Mouse (Mus musculus): Measurements from ENCODE around the gene Mrpl16. TPM values are rescaled to one million over a fixed set of nuclear protein-coding genes. Genes with fewer than 3 reads are reported as not detected.

Gene Mrpl16
- polyA plus RNA-seq, 1 experiment from 2014 or later: 44.1 TPM

- no peak overlapping the region for H3K4me3 ChIP-seq
- WGBS: 32% methylated on average over 6 of the region's 6 CpGs
- ATAC-seq (ENCODE audit: low FRiP score, low read depth): peak; percentile 27; the same call in 1 of the 2 replicates
- H3K4me2 ChIP-seq (replicated peaks): peak overlapping the region; percentile 98
- H3K4me1 ChIP-seq: peaks cover 11% of the 10 kb centered on the region
- H3K27me3 ChIP-seq (replicated peaks): peaks cover 43% of the 10 kb centered on the region
- H3K9ac ChIP-seq: no peak overlapping the region
- H3K9me3 ChIP-seq: no peaks in the 10 kb centered on the region
- no peak overlapping the region for H3K27ac ChIP-seq
- H3K36me3 ChIP-seq: no peaks in the 10 kb centered on the region
Observed at GRCm38 (mm10) chr19:11820211-11820610, 50.0 kb downstream of the Mrpl16 start.

- Histone ChIP-seq H3K36me3 (no peaks in the 10 kb centered on the region), H3K4me1 (peaks cover 5% of the 10 kb centered on the region), H3K9me3 (no peaks in the 10 kb centered on the region), H3K9ac (no peak overlapping the region), H3K4me2 (replicated peaks) (no peak overlapping the region), H3K4me3 (no peak overlapping the region), H3K27ac (no peak overlapping the region), H3K27me3 (replicated peaks) (peaks cover 18% of the 10 kb centered on the region)
- ATAC-seq (ENCODE audit: low FRiP score, low read depth): no peak
- 29% methylated on average over 4 of the region's 4 CpGs for WGBS
Observed at GRCm38 (mm10) chr19:11823346-11824065, 53.3 kb downstream of the Mrpl16 start.

Other genes starting within 250 kb of the Mrpl16 start
- gene Ms4a4d, start 233.6 kb upstream of the Mrpl16 start, polyA plus RNA-seq (2016; fragmentation: Nextera tagmentation; extraction: Ambion mirVana): 0.26 TPM in 1 of 2 replicates, not detected in the other
- gene Ms4a6d, start 165.5 kb upstream of the Mrpl16 start, polyA plus RNA-seq (2016; fragmentation: Nextera tagmentation; extraction: Ambion mirVana): 2.0 and 2.4 TPM in 2 replicates
- gene Ms4a2, start 146.7 kb upstream of the Mrpl16 start, polyA plus RNA-seq (2016; fragmentation: Nextera tagmentation; extraction: Ambion mirVana): 0.10 and 0.29 TPM in 2 replicates
- not detected in 2 replicates for gene Ms4a3, start 129.5 kb upstream of the Mrpl16 start, polyA plus RNA-seq (2016; fragmentation: Nextera tagmentation; extraction: Ambion mirVana)
- gene Oosp2, start 109.8 kb upstream of the Mrpl16 start, polyA plus RNA-seq (2016; fragmentation: Nextera tagmentation; extraction: Ambion mirVana): not detected in 2 replicates
- not detected in 2 replicates for gene Oosp1, start 79.2 kb upstream of the Mrpl16 start, polyA plus RNA-seq (2016; fragmentation: Nextera tagmentation; extraction: Ambion mirVana)
- gene Oosp3, start 73.3 kb upstream of the Mrpl16 start, polyA plus RNA-seq (2016; fragmentation: Nextera tagmentation; extraction: Ambion mirVana): not detected in 2 replicates
- gene Gif, start 22.8 kb upstream of the Mrpl16 start, polyA plus RNA-seq (2016; fragmentation: Nextera tagmentation; extraction: Ambion mirVana): not detected in 2 replicates
- 4.7 and 4.9 TPM in 2 replicates for gene Stx3, start 49.0 kb downstream of the Mrpl16 start, polyA plus RNA-seq (2016; fragmentation: Nextera tagmentation; extraction: Ambion mirVana)
- gene Olfr1417, start 68.8 kb downstream of the Mrpl16 start, polyA plus RNA-seq (2016; fragmentation: Nextera tagmentation; extraction: Ambion mirVana): not detected in 2 replicates
- not detected in 2 replicates for gene Olfr1418, start 90.7 kb downstream of the Mrpl16 start, polyA plus RNA-seq (2016; fragmentation: Nextera tagmentation; extraction: Ambion mirVana)
- gene Olfr1419, start 104.7 kb downstream of the Mrpl16 start, polyA plus RNA-seq (2016; fragmentation: Nextera tagmentation; extraction: Ambion mirVana): not detected in 2 replicates
- not detected in 2 replicates for gene Olfr1420, start 116.2 kb downstream of the Mrpl16 start, polyA plus RNA-seq (2016; fragmentation: Nextera tagmentation; extraction: Ambion mirVana)
- 17.8 and 21.1 TPM in 2 replicates for gene Patl1, start 142.0 kb downstream of the Mrpl16 start, polyA plus RNA-seq (2016; fragmentation: Nextera tagmentation; extraction: Ambion mirVana)
- 5.1 TPM in 2 replicates for gene Osbp, start 195.6 kb downstream of the Mrpl16 start, polyA plus RNA-seq (2016; fragmentation: Nextera tagmentation; extraction: Ambion mirVana)

All from neural tube, embryonic 12.5 days (tissue).